Mouse (Mus musculus): ENCODE measurements around the gene Sdsl. TPM values are rescaled to one million over a fixed set of nuclear protein-coding genes. Genes with fewer than 3 reads are reported as not detected.

Gene Sdsl
- polyA plus RNA-seq, 1 experiment from 2014 or later, result 1.7 TPM

GRCm38 (mm10) chr5:120426572-120426971, 46.0 kb downstream of the Sdsl start:
- no peak for ATAC-seq (ENCODE audit: insufficient number of reproducible peaks, low FRiP score, low TSS enrichment, low read depth)
- peaks cover 95% of the 10 kb centered on the region for H3K27me3 ChIP-seq
- no peak overlapping the region for H3K4me3 ChIP-seq (replicated peaks)
- WGBS, result 1% methylated on average over 10 of the region's 10 CpGs
- H3K4me1 ChIP-seq, result peaks cover 3% of the 10 kb centered on the region; the same call in 1 of the 2 replicates
- no peak overlapping the region for H3K4me2 ChIP-seq (replicated peaks)
- H3K36me3 ChIP-seq, result no peaks in the 10 kb centered on the region
- no peaks in the 10 kb centered on the region for H3K9me3 ChIP-seq (replicated peaks)
- no peak overlapping the region for H3K27ac ChIP-seq (replicated peaks)
- no peak overlapping the region for H3K9ac ChIP-seq

- H3K27ac ChIP-seq (replicated peaks), result no peak overlapping the region
- no peak overlapping the region for H3K9ac ChIP-seq
- no peaks in the 10 kb centered on the region for H3K36me3 ChIP-seq
- H3K27me3 ChIP-seq, result peaks cover 93% of the 10 kb centered on the region
- no peak for ATAC-seq (ENCODE audit: insufficient number of reproducible peaks, low FRiP score, low TSS enrichment, low read depth)
- under 1% methylated on average over 17 of the region's 20 CpGs for WGBS
- H3K4me1 ChIP-seq, result peaks cover 2% of the 10 kb centered on the region; the same call in 1 of the 2 replicates
- H3K4me2 ChIP-seq (replicated peaks), result no peak overlapping the region
- H3K4me3 ChIP-seq (replicated peaks), result no peak overlapping the region
- H3K9me3 ChIP-seq (replicated peaks), result no peaks in the 10 kb centered on the region
These were observed 46.9 kb downstream of the Sdsl start for GRCm38 (mm10) chr5:120425711-120426110.

GRCm38 (mm10) chr5:120424657-120425056, 48.0 kb downstream of the Sdsl start:
- H3K27ac ChIP-seq (replicated peaks), result no peak overlapping the region
- no peak overlapping the region for H3K4me3 ChIP-seq (replicated peaks)
- ATAC-seq (ENCODE audit: insufficient number of reproducible peaks, low FRiP score, low TSS enrichment, low read depth), result no peak
- no peaks in the 10 kb centered on the region for H3K9me3 ChIP-seq (replicated peaks)
- peaks cover 2% of the 10 kb centered on the region; the same call in 1 of the 2 replicates for H3K4me1 ChIP-seq
- H3K4me2 ChIP-seq (replicated peaks), result no peak overlapping the region
- peaks cover 91% of the 10 kb centered on the region for H3K27me3 ChIP-seq
- no peak overlapping the region for H3K9ac ChIP-seq
- WGBS, result 2% methylated on average over 11 of the region's 11 CpGs
- no peaks in the 10 kb centered on the region for H3K36me3 ChIP-seq

- Histone ChIP-seq H3K27ac (replicated peaks) (no peak overlapping the region), H3K4me2 (replicated peaks) (no peak overlapping the region), H3K36me3 (no peaks in the 10 kb centered on the region), H3K9me3 (replicated peaks) (no peaks in the 10 kb centered on the region), H3K9ac (no peak overlapping the region), H3K27me3 (peaks cover 92% of the 10 kb centered on the region), H3K4me3 (replicated peaks) (no peak overlapping the region), H3K4me1 (peaks cover 2% of the 10 kb centered on the region; the same call in 1 of the 2 replicates)
- under 1% methylated on average over 19 of the region's 19 CpGs for WGBS
- ATAC-seq (ENCODE audit: insufficient number of reproducible peaks, low FRiP score, low TSS enrichment, low read depth), result 0 out of 2 replicates have a peak, but pooled peaks have one; percentile 43
These were observed 48.6 kb downstream of the Sdsl start for GRCm38 (mm10) chr5:120424039-120424438.

GRCm38 (mm10) chr5:120420106-120420505, 52.5 kb downstream of the Sdsl start:
- H3K27me3 ChIP-seq, result peaks cover 69% of the 10 kb centered on the region

GRCm38 (mm10) chr5:120413436-120413835, 59.2 kb downstream of the Sdsl start:
- H3K4me3 ChIP-seq (replicated peaks), result no peak overlapping the region
- H3K4me1 ChIP-seq, result peaks cover 10% of the 10 kb centered on the region; the same call in 1 of the 2 replicates
- H3K9me3 ChIP-seq (replicated peaks), result 0 out of 2 replicates have a peak, but pooled peaks cover 6% of the 10 kb centered on the region
- WGBS, result 73% methylated on average over 6 of the region's 6 CpGs
- no peak overlapping the region for H3K9ac ChIP-seq
- no peak overlapping the region for H3K4me2 ChIP-seq (replicated peaks)
- no peak overlapping the region for H3K27ac ChIP-seq (replicated peaks)
- H3K36me3 ChIP-seq, result no peaks in the 10 kb centered on the region
- no peak for ATAC-seq (ENCODE audit: insufficient number of reproducible peaks, low FRiP score, low TSS enrichment, low read depth)
- peaks cover 51% of the 10 kb centered on the region for H3K27me3 ChIP-seq

More at GRCm38 (mm10) chr5:120420106-120420505, 52.5 kb downstream of the Sdsl start:
- no peak for ATAC-seq (ENCODE audit: insufficient number of reproducible peaks, low FRiP score, low TSS enrichment, low read depth)
- Histone ChIP-seq H3K4me3 (replicated peaks) (no peak overlapping the region), H3K9ac (no peak overlapping the region), H3K36me3 (no peaks in the 10 kb centered on the region), H3K27ac (replicated peaks) (no peak overlapping the region), H3K4me2 (replicated peaks) (no peak overlapping the region), H3K9me3 (replicated peaks) (no peaks in the 10 kb centered on the region), H3K4me1 (no peaks in the 10 kb centered on the region)
- WGBS, result 82% methylated on average over 8 of the region's 8 CpGs

GRCm38 (mm10) chr5:120409385-120410378, 62.9 kb downstream of the Sdsl start:
- peaks cover 49% of the 10 kb centered on the region for H3K27me3 ChIP-seq

GRCm38 (mm10) chr5:120408933-120409332, 63.7 kb downstream of the Sdsl start:
- no peak for ATAC-seq (ENCODE audit: insufficient number of reproducible peaks, low FRiP score, low TSS enrichment, low read depth)
- 74% methylated on average over 14 of the region's 14 CpGs for WGBS

More at GRCm38 (mm10) chr5:120409385-120410378, 62.9 kb downstream of the Sdsl start:
- no peak for ATAC-seq (ENCODE audit: insufficient number of reproducible peaks, low FRiP score, low TSS enrichment, low read depth)
- no peak overlapping the region for H3K9ac ChIP-seq
- 2% methylated on average over 41 of the region's 41 CpGs for WGBS
- 0 out of 2 replicates have a peak, but pooled peaks cover 6% of the 10 kb centered on the region for H3K9me3 ChIP-seq (replicated peaks)
- no peaks in the 10 kb centered on the region for H3K36me3 ChIP-seq
- H3K4me1 ChIP-seq, result peaks cover 10% of the 10 kb centered on the region; the same call in 1 of the 2 replicates
- peak overlapping the region; percentile 2; the same call in 1 of the 2 replicates for H3K4me3 ChIP-seq (replicated peaks)
- H3K27ac ChIP-seq (replicated peaks), result no peak overlapping the region
- H3K4me2 ChIP-seq (replicated peaks), result peak overlapping the region; percentile 30; the same call in 1 of the 2 replicates

More at GRCm38 (mm10) chr5:120408933-120409332, 63.7 kb downstream of the Sdsl start:
- Histone ChIP-seq H3K4me1 (peaks cover 10% of the 10 kb centered on the region; the same call in 1 of the 2 replicates), H3K9ac (no peak overlapping the region), H3K9me3 (replicated peaks) (0 out of 2 replicates have a peak, but pooled peaks cover 6% of the 10 kb centered on the region), H3K4me3 (replicated peaks) (no peak overlapping the region), H3K4me2 (replicated peaks) (no peak overlapping the region), H3K27me3 (peaks cover 49% of the 10 kb centered on the region), H3K27ac (replicated peaks) (no peak overlapping the region), H3K36me3 (no peaks in the 10 kb centered on the region)

Other genes starting within 250 kb of the Sdsl start
- 0.05 TPM in 2 replicates for gene Lhx5, start 41.1 kb downstream of the Sdsl start, polyA plus RNA-seq (2015; fragmentation: Nextera tagmentation; extraction: Ambion mirVana)
- not detected in 2 replicates for gene Sds, start 3.7 kb upstream of the Sdsl start, polyA plus RNA-seq (2015; fragmentation: Nextera tagmentation; extraction: Ambion mirVana)
- 58.6 and 67.9 TPM in 2 replicates for gene Plbd2, start 30.8 kb upstream of the Sdsl start, polyA plus RNA-seq (2015; fragmentation: Nextera tagmentation; extraction: Ambion mirVana)
- 9.0 and 9.3 TPM in 2 replicates for gene Slc8b1, start 38.4 kb upstream of the Sdsl start, polyA plus RNA-seq (2015; fragmentation: Nextera tagmentation; extraction: Ambion mirVana)
- gene Tpcn1, start 115.9 kb upstream of the Sdsl start, polyA plus RNA-seq (2015; fragmentation: Nextera tagmentation; extraction: Ambion mirVana), result 28.4 and 28.6 TPM in 2 replicates
- 1.9 and 3.2 TPM in 2 replicates for gene Iqcd, start 116.2 kb upstream of the Sdsl start, polyA plus RNA-seq (2015; fragmentation: Nextera tagmentation; extraction: Ambion mirVana)
- gene Rita1, start 139.8 kb upstream of the Sdsl start, polyA plus RNA-seq (2015; fragmentation: Nextera tagmentation; extraction: Ambion mirVana), result 15.5 and 15.8 TPM in 2 replicates
- gene Ddx54, start 139.9 kb upstream of the Sdsl start, polyA plus RNA-seq (2015; fragmentation: Nextera tagmentation; extraction: Ambion mirVana), result 43.4 and 44.5 TPM in 2 replicates
- gene Cfap73, start 161.4 kb upstream of the Sdsl start, polyA plus RNA-seq (2015; fragmentation: Nextera tagmentation; extraction: Ambion mirVana), result 0.92 and 2.5 TPM in 2 replicates
- gene Rasal1, start 176.0 kb upstream of the Sdsl start, polyA plus RNA-seq (2015; fragmentation: Nextera tagmentation; extraction: Ambion mirVana), result 1.2 and 1.3 TPM in 2 replicates
- gene Dtx1, start 239.1 kb upstream of the Sdsl start, polyA plus RNA-seq (2015; fragmentation: Nextera tagmentation; extraction: Ambion mirVana), result 6.2 and 7.7 TPM in 2 replicates